Mouse (Mus musculus) thymus, adult 18-20 months (tissue): ENCODE results near the gene 1700029P11Rik.
"Not testable (repeated sequence)": the region's sequence is repeated elsewhere in the genome, so short reads cannot be mapped to it uniquely, and the experiment has no call there.

ENCODE experiments used
- DNase-seq, 2 experiments: peaks; one replicate each; pipeline ENCODE4 v3.0.0; 2022; ENCODE audit warnings: mixed read lengths in 2 of 2

1700029P11Rik gene

DNA sequence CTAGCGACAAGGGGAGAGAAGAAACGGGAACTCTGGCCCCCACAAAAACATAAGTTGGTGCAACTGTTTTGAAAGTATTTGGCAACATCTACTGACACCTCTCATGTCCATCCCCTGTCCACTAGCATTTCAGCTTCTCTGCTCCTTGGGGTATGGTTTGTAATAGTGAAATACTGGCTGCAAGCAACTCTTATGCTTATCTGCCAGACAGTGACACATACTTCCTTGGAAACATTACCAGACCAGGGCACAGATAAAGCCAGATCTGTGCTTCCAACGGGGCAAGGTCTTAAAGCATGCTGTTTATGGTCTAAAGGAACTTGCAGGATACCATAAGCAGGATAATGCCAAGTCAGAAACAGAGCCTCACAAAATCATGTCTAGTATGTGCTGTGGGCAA, 21.4 kb upstream of the 1700029P11Rik start:
- DNase-seq, result no peak

GRCm38 (mm10) chr15:81960171-81961077, 19.9 kb upstream of the 1700029P11Rik start, which contains the start of gene Pmm1:
TSS of gene Pmm1 (minus strand) at chr15:81960930.
- peak; percentile 98 for DNase-seq

- no peak for DNase-seq
These were observed 19.3 kb upstream of the 1700029P11Rik start for GRCm38 (mm10) chr15:81961078-81961451.

DNA sequence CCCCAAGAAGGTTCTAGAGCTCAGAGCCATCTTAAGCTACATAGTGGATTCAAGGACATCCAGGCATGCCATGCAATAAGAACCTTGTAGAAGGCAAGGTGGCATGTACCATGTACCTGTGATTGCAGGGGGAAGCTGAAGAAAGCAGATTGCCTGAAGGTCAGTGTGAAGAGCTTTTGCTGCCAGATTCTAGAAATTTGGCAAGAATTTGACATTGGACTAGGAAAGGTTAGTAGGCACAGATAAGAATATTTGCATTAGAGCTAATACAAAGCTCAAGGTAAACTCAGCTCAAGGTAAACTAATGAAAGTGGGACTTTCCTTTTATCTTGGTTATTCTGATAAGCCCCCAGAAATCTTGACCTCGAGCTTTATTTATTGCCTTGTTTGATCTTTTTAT, 16.1 kb upstream of the 1700029P11Rik start:
- DNase-seq, result no peak

GRCm38 (mm10) chr15:81964980-81965545, 15.3 kb upstream of the 1700029P11Rik start:
- no peak for DNase-seq

GRCm38 (mm10) chr15:81966062-81966829, 14.1 kb upstream of the 1700029P11Rik start:
- DNase-seq, result no peak

- DNase-seq, result no peak
These were observed 12.5 kb upstream of the 1700029P11Rik start for GRCm38 (mm10) chr15:81967821-81968220.

- DNase-seq, result no peak
These were observed 11.9 kb upstream of the 1700029P11Rik start for GRCm38 (mm10) chr15:81968447-81968846.

DNA sequence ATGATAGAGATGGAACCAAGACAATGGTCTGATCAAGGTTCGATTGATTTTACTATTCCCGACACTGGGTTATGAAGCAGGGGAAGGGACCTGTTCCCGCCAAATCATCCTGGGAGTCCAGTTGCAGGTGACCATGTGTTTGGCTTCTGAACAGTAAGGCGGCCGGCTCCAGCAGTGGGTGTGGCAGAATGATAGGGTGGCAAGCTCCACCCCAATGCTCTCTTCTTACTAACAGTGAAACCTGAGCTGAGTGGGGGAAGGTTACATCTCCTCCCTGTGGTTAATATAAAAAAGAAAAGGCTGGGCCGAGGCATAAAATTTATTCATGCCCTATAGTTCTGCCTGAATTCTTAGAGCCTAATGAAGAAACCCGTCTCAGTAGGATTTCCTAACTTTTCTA, 11.2 kb upstream of the 1700029P11Rik start:
- DNase-seq, result no peak

DNA sequence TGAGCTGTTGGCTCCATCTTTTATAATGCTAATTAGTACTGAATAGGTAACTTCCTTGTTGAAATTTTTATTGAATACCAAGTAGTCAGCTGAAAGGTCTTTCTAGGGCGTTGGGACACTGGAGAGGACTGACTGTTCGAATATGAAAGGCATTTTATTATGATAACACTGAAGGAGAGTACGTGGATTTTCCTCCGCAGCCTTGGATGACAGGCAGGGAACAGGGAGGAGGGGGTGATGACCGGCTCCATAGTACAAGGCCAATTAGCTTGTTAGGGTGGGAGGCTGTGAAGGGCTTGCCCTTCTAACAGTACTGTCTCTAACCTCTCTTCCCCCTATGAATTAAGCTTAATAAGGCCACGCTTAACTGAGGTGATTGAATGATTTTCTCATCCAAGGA, 10.7 kb upstream of the 1700029P11Rik start:
- DNase-seq, result not testable (repeated sequence)

DNA sequence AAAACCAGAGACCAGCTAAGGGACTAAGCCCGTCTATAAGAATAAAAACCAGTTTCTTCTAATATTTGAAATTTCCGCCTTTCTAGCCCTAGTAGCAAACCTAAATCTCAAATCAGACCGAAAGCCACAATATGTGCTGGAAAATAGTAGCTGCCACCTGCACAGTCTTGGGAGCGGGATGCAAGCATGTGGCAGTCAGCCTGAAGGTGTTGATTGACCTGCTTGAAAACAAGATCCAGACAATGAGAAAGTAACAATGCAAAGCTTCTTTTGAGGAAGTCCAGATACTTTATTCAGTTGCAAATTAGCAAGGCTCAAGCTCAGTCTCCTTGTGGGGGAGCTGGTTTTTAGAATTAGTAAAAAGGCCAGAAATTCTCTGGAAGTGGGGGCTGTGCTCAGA, 9.8 kb upstream of the 1700029P11Rik start:
- not testable (repeated sequence) for DNase-seq

DNA sequence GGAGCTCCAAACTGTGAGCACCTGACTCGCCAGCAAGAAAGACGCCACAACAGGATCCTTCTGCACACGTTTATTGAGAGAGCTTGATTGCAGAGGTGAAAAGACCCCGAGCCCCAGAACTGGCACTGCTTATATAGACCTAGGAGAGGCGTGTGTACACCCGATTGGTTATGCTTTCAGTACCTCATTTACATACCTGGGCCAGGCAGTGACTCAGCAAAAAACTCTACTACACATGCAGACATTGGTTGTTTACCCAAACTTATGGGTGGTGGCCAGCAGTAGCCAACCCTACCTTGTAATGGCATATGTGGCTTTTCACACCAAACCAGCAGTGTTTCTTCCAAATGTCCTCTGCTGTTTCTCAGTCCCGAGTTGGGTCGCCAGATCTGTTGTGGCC, 5.2 kb upstream of the 1700029P11Rik start:
- DNase-seq, result not testable (repeated sequence)

GRCm38 (mm10) chr15:81982173-81982572, 1.8 kb downstream of the 1700029P11Rik start:
- DNase-seq, result no peak

DNA sequence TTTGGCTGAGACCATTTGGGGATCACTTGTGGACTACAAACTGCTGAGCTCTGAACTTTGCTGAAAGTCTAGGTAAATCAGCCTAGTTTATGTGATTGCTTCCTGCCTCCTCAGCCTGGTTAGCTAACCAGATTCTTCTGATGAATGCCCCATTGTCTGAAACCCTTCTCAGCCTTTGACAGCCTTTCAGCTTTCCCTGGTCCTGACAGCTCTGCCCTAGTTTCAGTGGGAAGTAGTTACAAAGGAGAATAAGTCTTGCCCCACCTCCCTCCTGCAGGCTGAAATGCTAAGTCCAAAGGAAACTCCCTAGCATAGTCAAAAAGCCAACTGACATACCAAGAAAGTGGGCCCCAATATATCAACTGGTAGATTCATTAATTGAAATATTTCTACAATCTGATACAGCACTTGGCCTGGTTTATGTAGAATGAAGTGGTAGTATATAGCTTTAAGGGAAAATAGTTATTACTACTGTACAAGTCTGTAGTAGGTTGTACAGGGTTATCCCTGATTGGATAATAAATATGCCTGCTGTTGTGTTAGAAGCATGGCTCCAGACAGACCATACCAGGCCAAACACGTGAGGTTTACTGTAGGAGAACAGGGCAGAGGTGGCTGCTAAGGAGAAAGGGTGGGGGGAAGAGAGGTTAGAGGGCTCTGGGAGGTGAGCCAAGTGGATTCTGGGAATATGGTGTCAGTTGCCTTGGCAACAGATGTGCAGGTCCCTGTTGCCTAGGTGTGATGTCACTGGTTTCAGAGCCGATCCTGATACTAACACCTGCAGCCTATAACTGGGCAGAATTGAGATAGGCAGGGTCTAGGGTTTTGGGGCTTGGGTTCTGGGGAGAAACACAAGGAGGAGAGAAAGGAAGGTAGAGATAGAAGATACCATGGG, 5.2 kb downstream of the 1700029P11Rik start:
- DNase-seq, result no peak

- DNase-seq, result no peak
These were observed 7.3 kb downstream of the 1700029P11Rik start, which contains the start of gene Xrcc6 for GRCm38 (mm10) chr15:81987646-81988045. TSS of gene Xrcc6 (plus strand) at chr15:81987835.

GRCm38 (mm10) chr15:81989371-81990062, 9.2 kb downstream of the 1700029P11Rik start:
- DNase-seq, result peak; percentile 30 to 33

- no peak for DNase-seq
These were observed 10.2 kb downstream of the 1700029P11Rik start for GRCm38 (mm10) chr15:81990549-81990948.

DNA sequence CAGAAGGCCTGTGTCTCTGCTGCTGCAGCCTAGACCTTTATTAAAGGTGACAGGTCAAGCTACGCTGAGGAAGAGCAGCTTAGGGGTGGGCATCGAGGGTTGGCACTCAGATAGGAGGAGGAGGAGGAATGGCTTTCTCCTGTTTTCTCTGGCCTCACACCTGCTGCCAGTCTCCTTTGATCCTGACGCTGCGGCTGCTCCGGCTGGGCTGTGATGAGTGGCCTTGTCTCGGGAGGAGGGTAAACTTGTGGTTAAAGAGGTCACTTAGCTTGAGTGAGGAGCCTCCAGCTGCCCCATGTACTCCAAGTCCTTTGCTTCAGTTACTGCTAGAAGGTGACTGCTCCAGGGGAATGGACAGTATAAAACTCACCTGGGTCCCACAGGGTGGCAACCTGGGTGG, 13.7 kb downstream of the 1700029P11Rik start:
- no peak for DNase-seq

DNA sequence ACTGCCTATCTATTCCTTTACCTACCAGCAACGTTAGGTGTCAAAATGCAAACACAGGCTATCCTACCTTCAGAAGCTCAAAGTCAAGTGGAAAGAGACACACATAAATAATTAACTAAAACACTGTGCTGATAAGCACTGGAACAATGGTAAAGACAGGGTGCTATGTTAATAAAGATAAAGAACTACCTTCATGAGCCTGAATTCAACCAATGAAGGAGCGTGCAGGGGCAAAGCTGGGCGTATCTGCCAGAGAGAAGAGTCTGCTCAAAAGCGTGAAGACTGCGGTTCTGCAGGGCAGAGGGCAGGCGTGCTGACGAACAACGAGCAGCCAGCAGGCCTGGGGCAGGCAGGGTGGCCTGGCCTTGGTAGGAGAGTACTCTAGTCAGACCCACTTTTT, 23.9 kb downstream of the 1700029P11Rik start:
- no peak for DNase-seq

DNA sequence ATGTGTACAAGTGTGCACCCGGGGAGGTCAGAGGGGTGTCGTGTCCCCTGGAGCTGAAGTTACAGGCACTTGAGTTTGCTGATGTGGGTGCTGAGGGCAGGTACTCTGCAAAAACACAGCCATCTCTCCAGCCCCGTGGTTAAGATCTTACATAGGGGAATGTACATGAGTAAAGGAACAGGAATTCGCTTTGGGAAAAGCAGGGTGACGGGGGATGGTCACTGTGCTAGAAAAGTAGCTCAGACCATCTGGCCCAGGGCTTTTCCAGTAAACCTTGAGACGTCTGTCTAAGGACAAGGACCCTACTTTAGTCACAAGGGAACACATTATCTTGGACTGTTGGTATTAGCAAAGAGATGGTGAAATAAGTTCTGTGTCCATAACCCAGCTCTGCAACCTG, 31.6 kb downstream of the 1700029P11Rik start:
- no peak for DNase-seq

- DNase-seq, result no peak
These were observed 34.5 kb downstream of the 1700029P11Rik start for GRCm38 (mm10) chr15:82014745-82015391.
